Mouse (Mus musculus) bone marrow macrophage, adult 2 months (primary cell): ENCODE data around the gene Galnt6.

Source experiments
- CTCF ChIP-seq: IDR thresholded peaks from 2 replicates; pipeline ENCODE4 v1.5.1; 2012; ENCODE audit warnings: low read depth, mild to moderate bottlenecking, low read length, moderate library complexity
- POLR2A ChIP-seq: IDR thresholded peaks from 2 replicates; pipeline ENCODE4 v1.6.1; 2012; ENCODE audit warnings: mild to moderate bottlenecking, low read depth, low read length, borderline replicate concordance

- TF ChIP-seq POLR2A (no peak), CTCF (no peak)
Observed at GRCm38 (mm10) chr15:100674566-100674965, 54.6 kb downstream of the Galnt6 start.
